Mouse (Mus musculus): ENCODE data around the gene Gm11555.
"Not testable (repeated sequence)": the region's sequence is repeated elsewhere in the genome, so short reads cannot be mapped to it uniquely, and the experiment has no call there.

The Gm11555 gene

GRCm38 (mm10) chr11:99650136-99650535 is at the start of gene Gm11555:
Gene Gm11555 (minus strand): TSS chr11:99650236.
- no peak for DNase-seq (ENCODE audit: low read depth, low spot score)

GRCm38 (mm10) chr11:99690463-99690862 is 40.4 kb upstream of the Gm11555 start, which contains the start of gene Gm14190:
Gene Gm14190 (minus strand): TSS chr11:99690740.
- no peak for DNase-seq (ENCODE audit: low read depth, low spot score)

GRCm38 (mm10) chr11:99685235-99685634 is 35.2 kb upstream of the Gm11555 start:
- DNase-seq (ENCODE audit: low read depth, low spot score): not testable (repeated sequence)

GRCm38 (mm10) chr11:99683481-99683880 is 33.4 kb upstream of the Gm11555 start:
- no peak for DNase-seq (ENCODE audit: low read depth, low spot score)

GRCm38 (mm10) chr11:99665860-99666259 is 15.8 kb upstream of the Gm11555 start, which contains the start of gene Krtap4-6:
Gene Krtap4-6 (minus strand): TSS chr11:99665960.
- no peak for DNase-seq (ENCODE audit: low read depth, low spot score)

GRCm38 (mm10) chr11:99662802-99663201 is 12.8 kb upstream of the Gm11555 start:
- no peak for DNase-seq (ENCODE audit: low read depth, low spot score)

GRCm38 (mm10) chr11:99659256-99659655 is 9.2 kb upstream of the Gm11555 start:
- no peak for DNase-seq (ENCODE audit: low read depth, low spot score)

GRCm38 (mm10) chr11:99658467-99659010 is 8.5 kb upstream of the Gm11555 start, which contains the start of gene Gm11563:
Gene Gm11563 (minus strand): TSS chr11:99658960.
- DNase-seq (ENCODE audit: low read depth, low spot score): not testable (repeated sequence)

GRCm38 (mm10) chr11:99657051-99657450 is 7.0 kb upstream of the Gm11555 start:
- no peak for DNase-seq (ENCODE audit: low read depth, low spot score)

GRCm38 (mm10) chr11:99646444-99646843 is 3.6 kb downstream of the Gm11555 start:
- no peak for DNase-seq (ENCODE audit: low read depth, low spot score)

- no peak for DNase-seq (ENCODE audit: low read depth, low spot score)
Observed at GRCm38 (mm10) chr11:99644351-99644750, 5.7 kb downstream of the Gm11555 start.

GRCm38 (mm10) chr11:99643635-99644139 is 6.3 kb downstream of the Gm11555 start, which contains the start of gene Krtap4-7:
Gene Krtap4-7 (minus strand): TSS chr11:99644089.
- DNase-seq (ENCODE audit: low read depth, low spot score): not testable (repeated sequence)

GRCm38 (mm10) chr11:99640926-99641325 is 9.1 kb downstream of the Gm11555 start:
- DNase-seq (ENCODE audit: low read depth, low spot score): no peak

- DNase-seq (ENCODE audit: low read depth, low spot score): no peak
Observed at GRCm38 (mm10) chr11:99637086-99637485, 12.9 kb downstream of the Gm11555 start.

- no peak for DNase-seq (ENCODE audit: low read depth, low spot score)
Observed at GRCm38 (mm10) chr11:99634653-99635134, 15.3 kb downstream of the Gm11555 start, which contains the start of gene Krtap4-2. Gene Krtap4-2 (minus strand): TSS chr11:99635084.

GRCm38 (mm10) chr11:99633293-99633692 is 16.7 kb downstream of the Gm11555 start:
- DNase-seq (ENCODE audit: low read depth, low spot score): no peak

GRCm38 (mm10) chr11:99630890-99631289 is 19.1 kb downstream of the Gm11555 start:
- DNase-seq (ENCODE audit: low read depth, low spot score): no peak

GRCm38 (mm10) chr11:99628138-99628537 is 21.9 kb downstream of the Gm11555 start, which contains the start of gene Krtap4-1:
Gene Krtap4-1 (minus strand): TSS chr11:99628238.
- DNase-seq (ENCODE audit: low read depth, low spot score): no peak

GRCm38 (mm10) chr11:99620335-99620734 is 29.7 kb downstream of the Gm11555 start, which contains the start of gene Gm11562:
Gene Gm11562 (minus strand): TSS chr11:99620435.
- no peak for DNase-seq (ENCODE audit: low read depth, low spot score)

GRCm38 (mm10) chr11:99614796-99615363 is 35.2 kb downstream of the Gm11555 start, which contains the start of gene Krtap2-4:
Gene Krtap2-4 (minus strand): TSS chr11:99614846.
- DNase-seq (ENCODE audit: low read depth, low spot score): no peak

GRCm38 (mm10) chr11:99610089-99610488 is 39.9 kb downstream of the Gm11555 start, which contains the start of gene Gm11937:
Gene Gm11937 (minus strand): TSS chr11:99610189.
- DNase-seq (ENCODE audit: low read depth, low spot score): not testable (repeated sequence)

GRCm38 (mm10) chr11:99609126-99609525 is 40.9 kb downstream of the Gm11555 start:
- no peak for DNase-seq (ENCODE audit: low read depth, low spot score)
